Mouse (Mus musculus): Measurements from ENCODE around the gene Gm6583. TPM values are rescaled to one million over a fixed set of nuclear protein-coding genes. Genes with fewer than 3 reads are reported as not detected.
A peak's percentile ranks its signal among the peaks of the same experiment; 100 is the strongest.

The Gm6583 gene
- 0.13 and 0.14 TPM in 2 replicates for polyA plus RNA-seq (2014; fragmentation: Nextera tagmentation; extraction: Ambion mirVana)

DNA sequence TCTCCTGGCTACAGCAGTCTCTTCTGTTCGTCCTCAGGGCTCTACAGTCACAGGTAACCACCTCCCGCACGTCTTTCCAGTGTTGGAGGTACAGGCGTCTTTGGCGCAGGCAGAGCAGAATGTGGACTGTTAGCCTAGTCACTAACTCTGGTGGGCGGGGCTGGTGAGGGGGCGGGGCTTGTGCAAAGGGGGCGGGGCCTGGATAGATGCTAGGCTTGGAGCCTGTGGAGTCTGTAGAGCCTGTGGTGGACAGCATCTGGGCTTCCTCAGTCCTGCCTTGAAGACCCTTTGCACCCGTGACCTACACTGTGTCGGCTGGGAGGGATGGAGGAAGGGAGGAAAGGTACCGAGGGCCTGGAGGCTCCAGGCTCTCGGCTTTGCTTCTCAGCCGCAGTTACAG is at the start of gene Gm6583:
Gene Gm6583 (minus strand): TSS at position 124 of the 400 bp plus-strand sequence.
- Histone ChIP-seq H3K27me3 (ENCODE audit: control insufficient read depth, insufficient read depth, low read length) (no peaks in the 10 kb centered on the region), H3K4me2 (replicated peaks) (no peak within 1 kb of the TSS), H3K4me1 (replicated peaks; ENCODE audit: control insufficient read depth, insufficient read depth, low read length) (no peaks in the 10 kb centered on the region), H3K9ac (no peak within 1 kb of the TSS), H3K4me3 (replicated peaks; ENCODE audit: low read length) (no peak within 1 kb of the TSS), H3K27ac (no peak within 1 kb of the TSS), H3K9me3 (ENCODE audit: control insufficient read depth, low read length) (no peaks in the 10 kb centered on the region), H3K36me3 (replicated peaks; ENCODE audit: control insufficient read depth, insufficient read depth) (peaks cover 65% of the 10 kb centered on the region)
- WGBS, result 67% methylated on average over 13 of the region's 13 CpGs
- ATAC-seq (ENCODE audit: low FRiP score) (no peak), DNase-seq (ENCODE audit: low spot score) (no peak)

DNA sequence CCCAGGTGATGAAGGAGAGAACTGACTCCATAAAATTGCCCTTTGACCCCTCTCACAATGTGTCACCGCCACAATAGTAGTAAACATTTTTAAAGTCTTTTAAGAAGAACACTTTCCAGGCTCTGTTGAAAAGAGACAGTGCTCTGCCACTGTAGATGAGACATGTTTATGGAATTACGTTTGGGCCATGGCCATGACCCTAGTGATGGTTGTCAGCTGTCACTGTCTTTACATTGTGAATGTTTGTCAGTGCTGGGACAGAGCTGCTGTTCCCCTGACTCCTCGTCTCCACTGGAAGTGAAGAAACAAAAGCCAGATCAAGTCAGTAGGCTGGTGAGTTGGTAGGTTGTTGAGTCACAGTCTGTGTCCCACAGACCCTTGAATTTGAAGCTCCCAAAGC is 46.6 kb upstream of the Gm6583 start:
- ATAC-seq (ENCODE audit: low FRiP score) (no peak), DNase-seq (ENCODE audit: low spot score) (no peak)
- 60% methylated on average over 3 of the region's 3 CpGs for WGBS
- H3K4me3 ChIP-seq (replicated peaks; ENCODE audit: low read length), result no peak overlapping the region
- no peak overlapping the region for H3K27ac ChIP-seq
- no peaks in the 10 kb centered on the region for H3K36me3 ChIP-seq (replicated peaks; ENCODE audit: control insufficient read depth, insufficient read depth)
- H3K4me1 ChIP-seq (replicated peaks; ENCODE audit: control insufficient read depth, insufficient read depth, low read length), result no peaks in the 10 kb centered on the region
- H3K9me3 ChIP-seq (ENCODE audit: control insufficient read depth, low read length), result no peaks in the 10 kb centered on the region
- H3K4me2 ChIP-seq (replicated peaks), result no peak overlapping the region
- no peak overlapping the region for H3K9ac ChIP-seq
- H3K27me3 ChIP-seq (ENCODE audit: control insufficient read depth, insufficient read depth, low read length), result no peaks in the 10 kb centered on the region

- 0 out of 2 replicates have a peak, but pooled peaks cover 4% of the 10 kb centered on the region for H3K4me1 ChIP-seq (replicated peaks; ENCODE audit: control insufficient read depth, insufficient read depth, low read length)
- no peaks in the 10 kb centered on the region for H3K36me3 ChIP-seq (replicated peaks; ENCODE audit: control insufficient read depth, insufficient read depth)
- no peak for DNase-seq (ENCODE audit: low spot score)
- no peaks in the 10 kb centered on the region for H3K27me3 ChIP-seq (ENCODE audit: control insufficient read depth, insufficient read depth, low read length)
- H3K9me3 ChIP-seq (ENCODE audit: control insufficient read depth, low read length), result no peaks in the 10 kb centered on the region
- WGBS, result 79% methylated on average over 10 of the region's 10 CpGs
- no peak for ATAC-seq (ENCODE audit: low FRiP score)
- no peak overlapping the region for H3K27ac ChIP-seq
- H3K4me3 ChIP-seq (replicated peaks; ENCODE audit: low read length), result no peak overlapping the region
- no peak overlapping the region for H3K9ac ChIP-seq
- H3K4me2 ChIP-seq (replicated peaks), result no peak overlapping the region
Observed at GRCm38 (mm10) chr5:112399284-112399683, 43.5 kb upstream of the Gm6583 start.

- 64% methylated on average over 18 of the region's 18 CpGs for WGBS
- Histone ChIP-seq H3K27me3 (ENCODE audit: control insufficient read depth, insufficient read depth, low read length) (no peaks in the 10 kb centered on the region), H3K4me1 (replicated peaks; ENCODE audit: control insufficient read depth, insufficient read depth, low read length) (peaks cover 33% of the 10 kb centered on the region), H3K27ac (no peak overlapping the region), H3K9me3 (ENCODE audit: control insufficient read depth, low read length) (no peaks in the 10 kb centered on the region), H3K4me3 (replicated peaks; ENCODE audit: low read length) (no peak overlapping the region), H3K4me2 (replicated peaks) (no peak overlapping the region), H3K9ac (no peak overlapping the region), H3K36me3 (replicated peaks; ENCODE audit: control insufficient read depth, insufficient read depth) (peaks cover 7% of the 10 kb centered on the region)
- ATAC-seq (ENCODE audit: low FRiP score) (no peak), DNase-seq (ENCODE audit: low spot score) (no peak)
Observed at GRCm38 (mm10) chr5:112396066-112396465, 40.2 kb upstream of the Gm6583 start.

GRCm38 (mm10) chr5:112394779-112395443 is 39.1 kb upstream of the Gm6583 start, which contains the start of gene Asphd2:
Asphd2 (minus strand) TSS chr5:112394866.
- Histone ChIP-seq H3K36me3 (replicated peaks; ENCODE audit: control insufficient read depth, insufficient read depth) (peaks cover 19% of the 10 kb centered on the region), H3K27ac (peak within 1 kb of the TSS; percentile 93), H3K4me1 (replicated peaks; ENCODE audit: control insufficient read depth, insufficient read depth, low read length) (peaks cover 42% of the 10 kb centered on the region), H3K4me2 (replicated peaks) (peak within 1 kb of the TSS; percentile 62), H3K9ac (peak within 1 kb of the TSS; percentile 79), H3K9me3 (ENCODE audit: control insufficient read depth, low read length) (no peaks in the 10 kb centered on the region), H3K27me3 (ENCODE audit: control insufficient read depth, insufficient read depth, low read length) (no peaks in the 10 kb centered on the region), H3K4me3 (replicated peaks; ENCODE audit: low read length) (peak within 1 kb of the TSS; percentile 69)
- 1% methylated on average over 27 of the region's 67 CpGs for WGBS
- DNase-seq (ENCODE audit: low spot score), result peak; percentile 87
- ATAC-seq (ENCODE audit: low FRiP score), result peak; percentile 87

- ATAC-seq (ENCODE audit: low FRiP score), result peak; percentile 74
- H3K4me3 ChIP-seq (replicated peaks; ENCODE audit: low read length), result peak overlapping the region; percentile 69
- H3K27ac ChIP-seq, result peak overlapping the region; percentile 93
- H3K4me1 ChIP-seq (replicated peaks; ENCODE audit: control insufficient read depth, insufficient read depth, low read length), result peaks cover 45% of the 10 kb centered on the region
- WGBS, result 0% methylated on average over 16 of the region's 28 CpGs
- H3K9ac ChIP-seq, result peak overlapping the region; percentile 79
- no peaks in the 10 kb centered on the region for H3K9me3 ChIP-seq (ENCODE audit: control insufficient read depth, low read length)
- no peak for DNase-seq (ENCODE audit: low spot score)
- H3K4me2 ChIP-seq (replicated peaks), result peak overlapping the region; percentile 62
- peaks cover 20% of the 10 kb centered on the region for H3K36me3 ChIP-seq (replicated peaks; ENCODE audit: control insufficient read depth, insufficient read depth)
- H3K27me3 ChIP-seq (ENCODE audit: control insufficient read depth, insufficient read depth, low read length), result no peaks in the 10 kb centered on the region
Observed at GRCm38 (mm10) chr5:112394415-112394763, 38.6 kb upstream of the Gm6583 start.

GRCm38 (mm10) chr5:112393741-112394414 is 38.0 kb upstream of the Gm6583 start:
- H3K4me2 ChIP-seq (replicated peaks), result peak overlapping the region; percentile 62
- H3K27me3 ChIP-seq (ENCODE audit: control insufficient read depth, insufficient read depth, low read length), result no peaks in the 10 kb centered on the region
- 10% methylated on average over 18 of the region's 18 CpGs for WGBS
- peak; percentile 10; the same call in 1 of the 2 replicates for ATAC-seq (ENCODE audit: low FRiP score)
- H3K36me3 ChIP-seq (replicated peaks; ENCODE audit: control insufficient read depth, insufficient read depth), result peaks cover 22% of the 10 kb centered on the region
- peak overlapping the region; percentile 79 for H3K9ac ChIP-seq
- no peak for DNase-seq (ENCODE audit: low spot score)
- H3K4me1 ChIP-seq (replicated peaks; ENCODE audit: control insufficient read depth, insufficient read depth, low read length), result peaks cover 48% of the 10 kb centered on the region
- peak overlapping the region; percentile 69 for H3K4me3 ChIP-seq (replicated peaks; ENCODE audit: low read length)
- no peaks in the 10 kb centered on the region for H3K9me3 ChIP-seq (ENCODE audit: control insufficient read depth, low read length)
- H3K27ac ChIP-seq, result no peak overlapping the region

DNA sequence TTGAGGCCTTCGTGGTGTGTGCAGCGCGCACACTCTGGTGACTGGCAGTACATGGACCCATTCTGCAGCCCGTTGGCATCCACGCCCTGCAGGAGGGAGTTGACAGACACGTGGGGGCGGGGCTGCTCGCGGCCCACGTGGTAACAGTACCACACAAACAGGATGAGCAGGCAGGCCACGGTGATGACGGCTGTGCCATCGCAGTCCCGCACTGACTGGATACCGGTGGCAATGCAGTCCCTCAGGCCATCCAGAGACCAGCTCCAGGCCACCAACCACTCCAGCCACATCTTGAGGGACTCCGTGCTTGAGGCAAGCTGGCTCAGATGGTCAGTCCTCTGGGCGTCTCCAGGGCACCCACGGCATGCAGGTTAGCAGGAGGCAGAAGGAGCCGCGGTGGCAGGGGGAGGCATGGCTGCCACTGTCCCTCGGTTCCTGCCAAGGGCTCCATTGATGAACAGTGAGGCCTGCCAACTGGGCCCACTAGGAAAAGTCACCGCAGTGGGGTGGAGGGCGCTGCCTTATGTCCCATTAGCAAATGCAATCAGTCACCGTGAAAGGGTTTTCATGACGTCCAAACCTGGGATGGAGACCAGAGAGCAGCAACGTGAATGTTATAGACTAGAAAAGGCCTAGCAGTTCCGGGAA is 36.0 kb upstream of the Gm6583 start:
- Histone ChIP-seq H3K9ac (no peak overlapping the region), H3K27me3 (ENCODE audit: control insufficient read depth, insufficient read depth, low read length) (no peaks in the 10 kb centered on the region), H3K9me3 (ENCODE audit: control insufficient read depth, low read length) (no peaks in the 10 kb centered on the region), H3K36me3 (replicated peaks; ENCODE audit: control insufficient read depth, insufficient read depth) (peaks cover 36% of the 10 kb centered on the region), H3K27ac (no peak overlapping the region), H3K4me1 (replicated peaks; ENCODE audit: control insufficient read depth, insufficient read depth, low read length) (peaks cover 48% of the 10 kb centered on the region), H3K4me2 (replicated peaks) (no peak overlapping the region), H3K4me3 (replicated peaks; ENCODE audit: low read length) (no peak overlapping the region)
- ATAC-seq (ENCODE audit: low FRiP score), result no peak
- 67% methylated on average over 27 of the region's 27 CpGs for WGBS
- no peak for DNase-seq (ENCODE audit: low spot score)

DNA sequence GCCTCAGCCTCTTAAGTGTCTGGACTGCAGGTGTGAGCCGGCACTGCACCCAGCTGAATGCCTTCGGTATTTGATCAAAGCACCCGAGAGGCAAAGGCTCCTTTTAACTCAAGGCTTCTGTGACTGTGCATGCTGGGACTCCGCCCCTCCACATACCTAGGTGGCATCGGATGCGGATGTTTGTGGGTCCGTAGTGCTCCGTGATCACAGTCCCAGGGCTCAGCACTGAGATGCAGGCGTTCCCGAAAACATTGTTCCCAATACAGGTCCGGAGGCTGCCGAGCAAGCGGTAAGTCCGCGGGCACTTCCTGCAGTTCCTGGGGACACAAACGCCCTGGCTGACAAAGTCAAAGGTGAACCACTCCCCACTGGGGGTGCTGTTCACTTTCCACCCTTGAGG is 35.2 kb upstream of the Gm6583 start:
- 60% methylated on average over 16 of the region's 16 CpGs for WGBS
- ATAC-seq (ENCODE audit: low FRiP score) (no peak), DNase-seq (ENCODE audit: low spot score) (no peak)
- H3K4me2 ChIP-seq (replicated peaks), result no peak overlapping the region
- no peak overlapping the region for H3K4me3 ChIP-seq (replicated peaks; ENCODE audit: low read length)
- no peak overlapping the region for H3K27ac ChIP-seq
- no peaks in the 10 kb centered on the region for H3K27me3 ChIP-seq (ENCODE audit: control insufficient read depth, insufficient read depth, low read length)
- H3K9ac ChIP-seq, result no peak overlapping the region
- peaks cover 44% of the 10 kb centered on the region for H3K36me3 ChIP-seq (replicated peaks; ENCODE audit: control insufficient read depth, insufficient read depth)
- peaks cover 48% of the 10 kb centered on the region for H3K4me1 ChIP-seq (replicated peaks; ENCODE audit: control insufficient read depth, insufficient read depth, low read length)
- H3K9me3 ChIP-seq (ENCODE audit: control insufficient read depth, low read length), result no peaks in the 10 kb centered on the region
